ENCODE assay signal across 18 mouse cellular contexts in the genomic region with DNA sequence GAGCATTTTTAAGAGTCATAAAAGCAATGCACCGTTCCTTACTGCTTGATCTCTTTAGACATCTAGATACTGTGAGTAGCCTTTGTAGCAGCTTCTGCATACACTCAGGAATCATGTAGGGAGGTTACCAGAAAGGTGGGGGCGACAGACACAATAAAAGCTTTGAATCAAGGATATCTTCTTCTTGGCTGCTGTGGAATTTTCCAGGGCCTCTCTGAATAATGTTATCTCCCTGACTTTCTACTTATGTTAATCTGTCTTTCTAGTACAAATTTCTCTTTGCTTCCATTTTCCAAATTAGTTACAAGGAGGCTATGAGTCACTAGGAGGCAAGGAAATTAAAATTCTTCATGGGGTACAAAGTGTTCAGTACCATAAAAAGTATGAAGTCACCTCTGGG.
"Had no signal": no experiment of that assay in that cellular context is flagged by ENCODE, and none has a peak within 500 bp of the region (broad histone marks: within the 10 kb centered on the region; RNA-seq: fewer than 3 reads in every experiment).

No protein-coding gene starts in this region.

- H3K36me3 ChIP-seq: limb, embryonic 12.5 days; liver, embryonic 13.5 days; lung, embryonic 15.5 days; midbrain, embryonic 15.5 days; neural tube, embryonic 12.5 days had no signal

- H3K27ac ChIP-seq: kidney, postnatal 0 days; limb, embryonic 12.5 days; liver, embryonic 13.5 days; lung, embryonic 15.5 days; macrophage; midbrain, embryonic 15.5 days; neural tube, embryonic 12.5 days; stomach, postnatal 0 days had no signal

- DNase-seq: kidney, adult 11 months; kidney, adult 9 months; kidney, postnatal 36 days; liver; liver, embryonic 13.5 days; liver, postnatal 0 days; lung, postnatal 14 days; retina, postnatal 1 day; right cerebral cortex, postnatal 14 days; thymus, postnatal 4 days had no signal

- H3K4me1 ChIP-seq: limb, embryonic 12.5 days; liver, embryonic 13.5 days; lung, embryonic 15.5 days; megakaryocyte, embryonic 14.5 days; midbrain, embryonic 15.5 days; neural tube, embryonic 12.5 days had no signal

- H3K4me3 ChIP-seq: limb, embryonic 12.5 days; liver, embryonic 13.5 days; lung, embryonic 15.5 days; megakaryocyte, embryonic 14.5 days; midbrain, embryonic 15.5 days; neural tube, embryonic 12.5 days had no signal

- H3K27me3 ChIP-seq: limb, embryonic 12.5 days; liver, embryonic 13.5 days; lung, embryonic 15.5 days; midbrain, embryonic 15.5 days; neural tube, embryonic 12.5 days had no signal
